Mouse (Mus musculus) stomach, embryonic 15.5 days (tissue): ENCODE results near the gene Lgals4. TPM values are rescaled to one million over a fixed set of nuclear protein-coding genes. Genes with fewer than 3 reads are reported as not detected.

ENCODE experiments used
- ATAC-seq: fragments of 200-750 bp; cut with Nextera tagmentation; 2 replicates; pipeline ENCODE4 v1.8.0; 2017; ENCODE audit warnings: low read depth, moderate number of reproducible peaks, moderate TSS enrichment; ENCODE audit not compliant: insufficient read depth, low FRiP score
- H3K27ac ChIP-seq: fragments of 300-500 bp; sonication (generic); 2 replicates; pipeline ENCODE4 v1.5.1; 2015; ENCODE audit warnings: mild to moderate bottlenecking, inconsistent platforms
- H3K27me3 ChIP-seq: fragments of 300-500 bp; sonication (generic); replicated peaks from 2 replicates; pipeline ENCODE4 v1.6.1; 2015; ENCODE audit warnings: inconsistent platforms
- H3K36me3 ChIP-seq: fragments of 300-500 bp; sonication (generic); 2 replicates; pipeline ENCODE4 v1.6.1; 2015; ENCODE audit warnings: inconsistent platforms
- H3K4me1 ChIP-seq: fragments of 300-500 bp; sonication (generic); 2 replicates; pipeline ENCODE4 v1.6.1; 2015; ENCODE audit warnings: inconsistent platforms
- H3K4me2 ChIP-seq: fragments of 300-500 bp; sonication (generic); 2 replicates; pipeline ENCODE4 v1.6.1; 2015; ENCODE audit warnings: mild to moderate bottlenecking, inconsistent platforms
- H3K4me3 ChIP-seq: fragments of 300-500 bp; sonication (generic); replicated peaks from 2 replicates; pipeline ENCODE4 v1.5.1; 2015; ENCODE audit warnings: inconsistent platforms
- H3K9ac ChIP-seq: fragments of 300-500 bp; sonication (generic); 2 replicates; pipeline ENCODE4 v1.6.1; 2015; ENCODE audit warnings: inconsistent platforms
- H3K9me3 ChIP-seq: fragments of 300-500 bp; sonication (generic); 2 replicates; pipeline ENCODE4 v1.6.1; 2016; ENCODE audit warnings: inconsistent platforms
- WGBS: fragments of 180-500 bp; shearing (Covaris S2); methylation state at CpG from one replicate; pipeline ENCODE4 v1.1.7; 2015; 5-methylcytosine and 5-hydroxymethylcytosine counted together
- polyA plus RNA-seq: library from polyadenylated mRNA; unstranded; fragments of >200 nt; fragmentation: Nextera tagmentation; extraction: Ambion mirVana; gene quantifications from 2 replicates; pipeline ENCODE4 v1.2.1, GENCODE M21; 2015

Gene Lgals4
- 340 and 467 TPM in 2 replicates for polyA plus RNA-seq

- WGBS, result 68% methylated on average over 6 of the region's 6 CpGs
These were observed at the start of gene Lgals4 for GRCm38 (mm10) chr7:28833723-28834347. Gene Lgals4, plus strand, starts transcription at chr7:28833854.

GRCm38 (mm10) chr7:28785161-28785560, 48.5 kb upstream of the Lgals4 start:
- Histone ChIP-seq H3K27me3 (no peaks in the 10 kb centered on the region), H3K27ac (no peak overlapping the region), H3K36me3 (no peaks in the 10 kb centered on the region), H3K4me3 (no peak overlapping the region), H3K4me2 (no peak overlapping the region), H3K9me3 (no peaks in the 10 kb centered on the region), H3K9ac (no peak overlapping the region), H3K4me1 (peaks cover 25% of the 10 kb centered on the region)
- 68% methylated on average over 5 of the region's 5 CpGs for WGBS
- ATAC-seq, result no peak

More at GRCm38 (mm10) chr7:28833723-28834347, at the start of gene Lgals4:
- Histone ChIP-seq H3K4me2 (peak within 1 kb of the TSS; percentile 8; the same call in 1 of the 2 replicates), H3K4me1 (no peaks in the 10 kb centered on the region), H3K36me3 (peaks cover 12% of the 10 kb centered on the region), H3K27me3 (no peaks in the 10 kb centered on the region), H3K4me3 (peak within 1 kb of the TSS; percentile 24), H3K9ac (no peak within 1 kb of the TSS), H3K9me3 (no peaks in the 10 kb centered on the region), H3K27ac (peak within 1 kb of the TSS; percentile 63)
- peak; percentile 75 for ATAC-seq

GRCm38 (mm10) chr7:28787884-28788283, 45.8 kb upstream of the Lgals4 start:
- H3K4me1 ChIP-seq, result peaks cover 15% of the 10 kb centered on the region
- no peak for ATAC-seq
- H3K9me3 ChIP-seq, result no peaks in the 10 kb centered on the region
- WGBS, result 84% methylated on average over 9 of the region's 9 CpGs
- H3K27me3 ChIP-seq, result no peaks in the 10 kb centered on the region
- no peaks in the 10 kb centered on the region for H3K36me3 ChIP-seq
- no peak overlapping the region for H3K9ac ChIP-seq
- no peak overlapping the region for H3K27ac ChIP-seq
- H3K4me2 ChIP-seq, result no peak overlapping the region
- no peak overlapping the region for H3K4me3 ChIP-seq

- no peak within 1 kb of the TSS for H3K4me3 ChIP-seq
- WGBS, result 49% methylated on average over 5 of the region's 5 CpGs
- H3K9ac ChIP-seq, result no peak within 1 kb of the TSS
- H3K4me2 ChIP-seq, result no peak within 1 kb of the TSS
- no peaks in the 10 kb centered on the region for H3K27me3 ChIP-seq
- ATAC-seq, result no peak
- peak within 1 kb of the TSS; percentile 23; the same call in 1 of the 2 replicates for H3K27ac ChIP-seq
- H3K36me3 ChIP-seq, result no peaks in the 10 kb centered on the region
- peaks cover 15% of the 10 kb centered on the region for H3K4me1 ChIP-seq
- no peaks in the 10 kb centered on the region for H3K9me3 ChIP-seq
These were observed 45.1 kb upstream of the Lgals4 start, which contains the start of gene Rinl for GRCm38 (mm10) chr7:28788307-28789195. Gene Rinl, plus strand, starts transcription at chr7:28788969.

GRCm38 (mm10) chr7:28789235-28789634, 44.4 kb upstream of the Lgals4 start:
- no peaks in the 10 kb centered on the region for H3K9me3 ChIP-seq
- 46% methylated on average over 3 of the region's 3 CpGs for WGBS
- no peak for ATAC-seq

GRCm38 (mm10) chr7:28790066-28790806, 43.4 kb upstream of the Lgals4 start:
- ATAC-seq, result no peak

More at GRCm38 (mm10) chr7:28789235-28789634, 44.4 kb upstream of the Lgals4 start:
- Histone ChIP-seq H3K4me3 (no peak overlapping the region), H3K27me3 (no peaks in the 10 kb centered on the region), H3K27ac (peak overlapping the region; percentile 23; the same call in 1 of the 2 replicates), H3K9ac (no peak overlapping the region), H3K4me2 (no peak overlapping the region), H3K36me3 (no peaks in the 10 kb centered on the region), H3K4me1 (peaks cover 15% of the 10 kb centered on the region)

GRCm38 (mm10) chr7:28791706-28792105, 41.9 kb upstream of the Lgals4 start:
- Histone ChIP-seq H3K9ac (no peak overlapping the region), H3K36me3 (no peaks in the 10 kb centered on the region), H3K4me2 (no peak overlapping the region), H3K27me3 (no peaks in the 10 kb centered on the region), H3K27ac (no peak overlapping the region), H3K9me3 (no peaks in the 10 kb centered on the region), H3K4me1 (peaks cover 18% of the 10 kb centered on the region), H3K4me3 (no peak overlapping the region)
- no peak for ATAC-seq

More at GRCm38 (mm10) chr7:28790066-28790806, 43.4 kb upstream of the Lgals4 start:
- Histone ChIP-seq H3K9me3 (no peaks in the 10 kb centered on the region), H3K4me2 (no peak overlapping the region), H3K27ac (peak overlapping the region; percentile 23; the same call in 1 of the 2 replicates), H3K9ac (no peak overlapping the region), H3K36me3 (no peaks in the 10 kb centered on the region), H3K27me3 (no peaks in the 10 kb centered on the region), H3K4me3 (no peak overlapping the region), H3K4me1 (peaks cover 15% of the 10 kb centered on the region)
- 58% methylated on average over 8 of the region's 8 CpGs for WGBS

- Histone ChIP-seq H3K9ac (no peak overlapping the region), H3K4me1 (peaks cover 22% of the 10 kb centered on the region), H3K9me3 (no peaks in the 10 kb centered on the region), H3K27me3 (no peaks in the 10 kb centered on the region), H3K27ac (no peak overlapping the region), H3K36me3 (no peaks in the 10 kb centered on the region), H3K4me3 (no peak overlapping the region), H3K4me2 (no peak overlapping the region)
- WGBS, result 68% methylated on average over 14 of the region's 14 CpGs
- no peak for ATAC-seq
These were observed 41.1 kb upstream of the Lgals4 start for GRCm38 (mm10) chr7:28792391-28793185.

- H3K9me3 ChIP-seq, result no peaks in the 10 kb centered on the region
- no peak overlapping the region for H3K9ac ChIP-seq
- H3K4me2 ChIP-seq, result no peak overlapping the region
- H3K27me3 ChIP-seq, result no peaks in the 10 kb centered on the region
- no peak overlapping the region for H3K4me3 ChIP-seq
- no peaks in the 10 kb centered on the region for H3K36me3 ChIP-seq
- peaks cover 20% of the 10 kb centered on the region for H3K4me1 ChIP-seq
- WGBS, result 50% methylated on average over 2 of the region's 2 CpGs
- H3K27ac ChIP-seq, result no peak overlapping the region
- ATAC-seq, result no peak
These were observed 39.8 kb upstream of the Lgals4 start for GRCm38 (mm10) chr7:28793834-28794233.

GRCm38 (mm10) chr7:28794496-28794895, 39.2 kb upstream of the Lgals4 start:
- H3K9ac ChIP-seq, result no peak overlapping the region
- no peak overlapping the region for H3K4me2 ChIP-seq
- WGBS, result 83% methylated on average over 3 of the region's 3 CpGs
- no peak for ATAC-seq
- H3K4me3 ChIP-seq, result no peak overlapping the region
- H3K36me3 ChIP-seq, result no peaks in the 10 kb centered on the region
- peaks cover 17% of the 10 kb centered on the region for H3K4me1 ChIP-seq
- H3K27me3 ChIP-seq, result no peaks in the 10 kb centered on the region
- H3K27ac ChIP-seq, result no peak overlapping the region
- H3K9me3 ChIP-seq, result no peaks in the 10 kb centered on the region

- Histone ChIP-seq H3K4me2 (peak overlapping the region; percentile 52), H3K27ac (peak overlapping the region; percentile 63), H3K4me1 (peaks cover 7% of the 10 kb centered on the region), H3K27me3 (no peaks in the 10 kb centered on the region), H3K36me3 (no peaks in the 10 kb centered on the region), H3K9me3 (no peaks in the 10 kb centered on the region), H3K9ac (no peak overlapping the region), H3K4me3 (0 out of 2 replicates have a peak overlapping the region, but pooled peaks have one; percentile 18)
- no peak for ATAC-seq
- WGBS, result 77% methylated on average over 15 of the region's 15 CpGs
These were observed 37.8 kb upstream of the Lgals4 start for GRCm38 (mm10) chr7:28795832-28796231.
